Mouse (Mus musculus) heart, embryonic 14.5 days (tissue): ENCODE measurements around the gene Rsrp1. TPM values are rescaled to one million over a fixed set of nuclear protein-coding genes. Genes with fewer than 3 reads are reported as not detected.
"Not testable (repeated sequence)": the region's sequence is repeated elsewhere in the genome, so short reads cannot be mapped to it uniquely, and the experiment has no call there.

Experiments
- ATAC-seq: fragments of 200-750 bp; cut with Nextera tagmentation; 2 replicates; pipeline ENCODE4 v1.8.0; 2017; ENCODE audit warnings: low read depth, moderate TSS enrichment; ENCODE audit not compliant: insufficient number of reproducible peaks, insufficient read depth, low FRiP score
- H3K27ac ChIP-seq, 2 experiments: fragments of 200-500 bp in 1 of 2; fragments of 300-500 bp in 1 of 2; sonication (generic) in 1 of 2; replicated peaks in 1 of 2; 2 replicates each; pipeline ENCODE4 v1.5.1; 2012 to 2014; ENCODE audit warnings: low read depth in 2 of 2, low read length in 2 of 2, control low read depth in 1 of 2, mild to moderate bottlenecking in 1 of 2, mixed read lengths in 1 of 2; ENCODE audit not compliant: control insufficient read depth in 1 of 2, insufficient read depth in 1 of 2
- H3K27me3 ChIP-seq: fragments of 300-500 bp; sonication (generic); 2 replicates; pipeline ENCODE4 v1.6.1; 2014; ENCODE audit warnings: mild to moderate bottlenecking, low read length, control low read depth; ENCODE audit not compliant: control insufficient read depth, insufficient read depth
- H3K36me3 ChIP-seq: fragments of 300-500 bp; sonication (generic); 2 replicates; pipeline ENCODE4 v1.6.1; 2014; ENCODE audit warnings: mild to moderate bottlenecking, control low read depth, low read length, mixed read lengths; ENCODE audit not compliant: control insufficient read depth, insufficient read depth
- H3K4me1 ChIP-seq, 2 experiments: fragments of 200-500 bp in 1 of 2; fragments of 300-500 bp in 1 of 2; sonication (generic) in 1 of 2; 2 replicates each; pipeline ENCODE4 v1.6.1; 2012 to 2014; ENCODE audit warnings: low read length in 2 of 2, control low read depth in 1 of 2, mixed read lengths in 1 of 2; ENCODE audit not compliant: control insufficient read depth in 2 of 2, insufficient read depth in 2 of 2
- H3K4me2 ChIP-seq: fragments of 300-500 bp; sonication (generic); 2 replicates; pipeline ENCODE4 v1.6.1; 2014; ENCODE audit warnings: mild to moderate bottlenecking, low read length
- H3K4me3 ChIP-seq, 2 experiments: fragments of 200-500 bp in 1 of 2; fragments of 300-500 bp in 1 of 2; sonication (generic) in 1 of 2; 2 replicates each; pipeline ENCODE4 v1.5.1; 2012 to 2014; ENCODE audit warnings: low read length in 2 of 2, mild to moderate bottlenecking in 2 of 2, control low read depth in 1 of 2, low read depth in 1 of 2, moderate library complexity in 1 of 2; ENCODE audit not compliant: control insufficient read depth in 1 of 2, insufficient read depth in 1 of 2
- H3K9ac ChIP-seq: fragments of 300-500 bp; sonication (generic); 2 replicates; pipeline ENCODE4 v1.6.1; 2014; ENCODE audit warnings: mild to moderate bottlenecking, low read length
- H3K9me3 ChIP-seq: fragments of 300-500 bp; sonication (generic); 2 replicates; pipeline ENCODE4 v1.6.1; 2016; ENCODE audit warnings: low read length, control low read depth; ENCODE audit not compliant: control insufficient read depth
- WGBS: fragments of 180-500 bp; shearing (Covaris S2); extraction: QIAGEN DNeasy Blood & Tissue Kit; methylation state at CpG from one replicate; pipeline ENCODE4 v1.1.7; 2014; 5-methylcytosine and 5-hydroxymethylcytosine counted together
- polyA plus RNA-seq: library from polyadenylated mRNA; unstranded; fragments of >200 nt; fragmentation: Nextera tagmentation; extraction: Ambion mirVana; gene quantifications from 2 replicates; pipeline ENCODE4 v1.2.1, GENCODE M21; 2014

Rsrp1 gene
- polyA plus RNA-seq, 1 experiment from 2014 or later: 341 TPM

DNA sequence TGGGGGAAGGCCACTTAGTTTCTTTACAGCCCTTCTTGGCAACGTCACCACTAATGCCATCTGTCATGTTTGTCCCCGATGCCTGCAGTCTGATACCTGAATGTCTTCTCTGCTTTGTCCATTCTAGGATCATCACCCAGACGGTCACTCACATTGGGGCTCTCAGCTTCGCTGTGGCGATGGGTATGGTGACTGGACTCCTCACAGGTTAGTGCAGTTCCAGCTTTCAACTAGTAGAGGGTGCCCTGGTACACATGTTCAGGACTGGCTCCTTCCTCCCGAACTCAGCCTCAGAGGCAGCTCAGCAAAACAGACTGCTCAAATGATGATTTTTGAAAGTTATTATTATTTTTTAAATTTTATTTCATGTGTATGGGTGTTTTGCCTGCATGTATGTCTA lies 31.3 kb upstream of the Rsrp1 start:
- Histone ChIP-seq H3K27ac (no peak overlapping the region), H3K4me3 (no peak overlapping the region), H3K9me3 (0 out of 2 replicates have a peak, but pooled peaks cover 5% of the 10 kb centered on the region), H3K9ac (no peak overlapping the region), H3K27me3 (no peaks in the 10 kb centered on the region), H3K4me2 (no peak overlapping the region), H3K4me1 (no peaks in the 10 kb centered on the region), H3K36me3 (peaks cover 16% of the 10 kb centered on the region)
- 68% methylated on average over 6 of the region's 6 CpGs for WGBS
- no peak for ATAC-seq

DNA sequence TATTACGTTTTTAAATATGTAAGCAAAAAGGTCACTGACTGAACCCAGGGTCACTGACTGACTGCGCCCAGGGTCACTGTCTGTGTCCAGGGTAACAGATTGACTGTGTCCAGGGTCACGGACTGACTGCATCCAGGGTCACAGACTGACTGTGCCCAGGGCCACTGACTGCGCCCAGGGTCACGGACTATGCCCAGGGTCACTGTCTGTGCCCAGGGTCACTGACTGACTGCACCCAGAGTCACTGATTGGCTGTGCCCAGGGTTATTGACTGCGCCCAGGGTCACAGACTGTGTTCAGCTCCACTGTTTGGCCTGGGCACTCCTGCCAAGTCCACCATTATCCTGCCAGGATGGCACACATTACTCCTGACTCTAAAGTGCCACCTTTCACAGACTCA lies 26.1 kb upstream of the Rsrp1 start:
- no peaks in the 10 kb centered on the region for H3K4me1 ChIP-seq
- H3K9ac ChIP-seq: no peak overlapping the region
- no peak overlapping the region for H3K4me3 ChIP-seq
- H3K27me3 ChIP-seq: no peaks in the 10 kb centered on the region
- no peak overlapping the region for H3K27ac ChIP-seq
- WGBS: 98% methylated on average over 6 of the region's 6 CpGs
- ATAC-seq: no peak
- H3K9me3 ChIP-seq: no peaks in the 10 kb centered on the region
- H3K4me2 ChIP-seq: no peak overlapping the region
- peaks cover 65% of the 10 kb centered on the region for H3K36me3 ChIP-seq

DNA sequence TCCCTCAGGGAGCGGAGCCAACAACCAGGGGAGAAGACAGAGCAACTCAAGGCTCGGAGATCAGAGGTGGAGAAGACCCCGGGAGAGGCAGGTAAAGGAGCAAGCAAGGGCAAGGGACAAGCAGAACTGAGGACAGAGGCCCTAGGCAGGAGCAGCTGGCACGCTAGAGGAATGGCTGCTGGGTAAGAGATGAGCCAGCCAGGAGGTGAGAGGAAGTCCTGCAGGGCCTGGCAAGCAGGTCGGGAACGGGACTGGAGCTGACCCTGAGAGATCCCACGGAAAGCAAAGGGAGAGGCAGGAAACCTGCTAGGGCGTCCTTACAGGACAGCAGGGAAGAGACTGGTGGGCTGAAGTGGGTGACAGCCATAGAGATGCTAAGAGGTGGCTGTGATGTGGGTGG lies 22.3 kb upstream of the Rsrp1 start:
- no peak overlapping the region for H3K4me3 ChIP-seq
- H3K9ac ChIP-seq: no peak overlapping the region
- no peaks in the 10 kb centered on the region for H3K9me3 ChIP-seq
- 86% methylated on average over 8 of the region's 8 CpGs for WGBS
- no peaks in the 10 kb centered on the region for H3K4me1 ChIP-seq
- no peaks in the 10 kb centered on the region for H3K27me3 ChIP-seq
- ATAC-seq: no peak
- H3K36me3 ChIP-seq: peaks cover 98% of the 10 kb centered on the region
- H3K4me2 ChIP-seq: no peak overlapping the region
- H3K27ac ChIP-seq: no peak overlapping the region

DNA sequence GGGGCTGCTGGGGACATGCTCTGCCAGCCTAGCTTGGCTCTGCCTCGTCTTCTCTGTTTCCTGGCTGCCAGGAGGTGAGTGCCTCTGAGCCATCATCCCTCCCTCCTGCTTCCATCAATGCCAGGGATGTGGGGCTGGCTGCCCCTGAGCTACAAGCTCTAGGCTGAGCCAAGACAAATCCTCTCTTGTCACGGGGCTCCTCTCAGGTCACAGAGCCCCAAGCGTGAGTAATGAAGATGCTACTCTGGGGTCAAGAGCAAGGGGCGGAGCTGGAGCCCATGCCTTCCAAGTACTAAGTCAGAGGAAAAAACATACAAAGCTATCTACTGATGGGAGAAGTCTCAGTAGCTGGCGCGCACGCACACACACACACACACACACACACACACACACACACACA lies 20.3 kb upstream of the Rsrp1 start:
- Histone ChIP-seq H3K27ac (no peak overlapping the region), H3K4me2 (no peak overlapping the region), H3K4me1 (no peaks in the 10 kb centered on the region), H3K36me3 (peaks cover 99% of the 10 kb centered on the region), H3K9ac (no peak overlapping the region), H3K9me3 (no peaks in the 10 kb centered on the region), H3K27me3 (no peaks in the 10 kb centered on the region), H3K4me3 (no peak overlapping the region)
- no peak for ATAC-seq
- WGBS: 89% methylated on average over 7 of the region's 7 CpGs

DNA sequence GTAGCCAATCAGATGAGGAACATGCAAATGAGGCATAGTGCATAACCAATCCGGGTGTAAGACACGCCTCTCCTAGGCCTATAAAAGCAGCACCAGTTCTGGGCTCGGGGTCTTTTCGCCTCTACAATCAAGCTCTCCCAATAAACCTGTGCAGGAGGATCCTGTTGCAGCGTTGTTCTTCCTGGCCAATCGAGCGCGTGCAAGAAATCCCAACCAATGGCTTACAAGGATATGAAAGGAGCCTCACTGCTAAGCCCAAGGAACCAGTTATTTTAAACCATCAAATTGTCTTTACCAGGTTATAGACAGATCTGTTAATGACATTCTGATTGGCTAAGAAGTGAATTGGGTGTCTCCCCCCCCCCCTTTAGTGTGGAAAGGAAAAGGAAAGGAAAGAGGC lies 12.0 kb upstream of the Rsrp1 start:
- H3K9me3 ChIP-seq, ATAC-seq, H3K27me3 ChIP-seq, H3K9ac ChIP-seq, H3K4me1 ChIP-seq, H3K27ac ChIP-seq, H3K4me2 ChIP-seq, H3K4me3 ChIP-seq: not testable (repeated sequence)
- WGBS: 100% methylated on average over 6 of the region's 8 CpGs
- H3K36me3 ChIP-seq: peaks cover 50% of the 10 kb centered on the region

DNA sequence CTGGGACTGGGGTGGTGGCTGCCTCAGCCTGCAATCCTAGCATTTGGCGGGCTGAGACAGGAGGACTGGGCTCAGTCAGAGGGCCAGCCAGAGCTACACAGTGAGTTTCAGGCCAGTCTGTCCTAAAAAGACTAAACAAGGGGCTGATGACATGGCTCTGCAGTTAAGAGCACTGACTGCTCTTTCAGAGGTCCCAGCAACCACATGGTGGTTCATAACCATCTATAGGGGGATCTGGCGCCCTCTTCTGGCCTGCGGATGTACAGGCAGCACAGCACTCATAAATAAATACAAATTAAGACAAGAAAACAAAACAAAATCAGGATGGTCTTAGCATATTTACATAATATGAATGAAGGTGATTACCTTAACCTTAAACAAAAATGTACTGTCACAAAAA lies 10.0 kb upstream of the Rsrp1 start:
- no peak overlapping the region for H3K27ac ChIP-seq
- H3K4me2 ChIP-seq: peak overlapping the region; percentile 72
- H3K9me3 ChIP-seq: no peaks in the 10 kb centered on the region
- peak overlapping the region in 1 of 2 experiments; percentile 78; a peak in 1 of 4 replicates for H3K4me3 ChIP-seq
- no peak overlapping the region for H3K9ac ChIP-seq
- peaks cover 4 to 6% of the 10 kb centered on the region in 2 experiments; a peak in 3 of 4 replicates for H3K4me1 ChIP-seq
- peaks cover 30% of the 10 kb centered on the region for H3K36me3 ChIP-seq
- 38% methylated on average over 3 of the region's 3 CpGs for WGBS
- no peak for ATAC-seq
- no peaks in the 10 kb centered on the region for H3K27me3 ChIP-seq

DNA sequence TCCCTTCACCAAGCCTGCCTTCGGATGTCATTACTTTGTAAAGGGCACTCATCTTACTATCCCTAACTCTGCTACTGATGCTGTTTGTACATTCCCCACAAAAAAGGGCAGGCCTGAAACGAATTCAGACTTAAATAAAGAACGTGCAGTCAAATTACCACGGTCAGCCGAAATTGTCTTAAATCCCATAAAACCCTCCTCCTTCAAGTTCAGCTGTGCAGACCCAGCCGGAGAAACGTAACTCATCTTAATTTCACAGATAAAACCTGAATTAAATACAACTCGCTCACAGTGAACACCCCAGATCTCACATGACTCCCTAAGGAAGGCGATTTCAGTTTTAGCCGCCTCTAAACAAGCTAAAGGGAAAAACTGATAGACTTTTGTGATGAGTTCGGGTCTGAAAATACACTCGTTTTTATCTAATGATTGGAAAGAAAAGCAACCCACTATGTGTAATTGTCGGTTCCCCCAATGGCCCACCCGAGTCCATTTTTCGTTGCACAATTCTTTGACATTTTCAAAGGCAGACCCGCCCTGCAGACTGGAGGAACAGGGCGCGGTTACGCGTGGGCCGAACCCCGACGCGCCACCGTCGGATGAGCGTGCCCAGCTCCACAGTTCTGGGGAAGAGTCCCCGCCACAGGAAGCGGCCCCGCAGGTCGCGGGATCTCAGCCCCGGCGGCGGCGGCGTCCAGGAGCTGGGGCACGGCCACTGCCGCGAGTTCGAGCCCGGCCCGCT lies 9.1 kb upstream of the Rsrp1 start:
- H3K4me3 ChIP-seq: peak overlapping the region; percentile 58 to 78
- peak overlapping the region; percentile 28 to 88 for H3K27ac ChIP-seq
- peak overlapping the region; percentile 88 for H3K9ac ChIP-seq
- no peaks in the 10 kb centered on the region for H3K9me3 ChIP-seq
- 1% methylated on average over 42 of the region's 43 CpGs for WGBS
- no peaks in the 10 kb centered on the region for H3K27me3 ChIP-seq
- ATAC-seq: peak; percentile 48
- peaks cover 4 to 6% of the 10 kb centered on the region in 2 experiments; a peak in 3 of 4 replicates for H3K4me1 ChIP-seq
- H3K36me3 ChIP-seq: peaks cover 21% of the 10 kb centered on the region
- H3K4me2 ChIP-seq: peak overlapping the region; percentile 72

DNA sequence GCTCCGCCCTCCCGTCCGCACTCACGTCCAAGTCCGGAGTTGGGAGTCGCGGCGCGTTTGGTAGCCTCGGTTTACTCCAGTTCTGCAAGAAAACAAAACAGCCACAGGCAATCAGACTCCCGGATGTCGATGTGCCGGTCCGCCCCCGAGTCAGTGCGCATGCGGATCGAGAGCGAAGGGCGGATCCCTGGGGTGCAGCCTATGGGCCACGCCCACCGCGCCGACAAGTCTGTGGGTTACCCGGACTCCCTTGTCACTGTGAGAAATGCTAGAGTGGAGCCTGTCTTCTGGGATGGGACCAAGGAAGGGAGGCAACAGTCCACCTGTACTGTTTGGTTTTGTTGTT lies 8.6 kb upstream of the Rsrp1 start, which contains the start of gene Tmem50a:
Gene Tmem50a, minus strand, starts transcription at position 161 of the 346 bp plus-strand sequence.
- peaks cover 15% of the 10 kb centered on the region for H3K36me3 ChIP-seq
- peak within 1 kb of the TSS; percentile 72 for H3K4me2 ChIP-seq
- H3K27ac ChIP-seq: peak within 1 kb of the TSS; percentile 28 to 88
- 0% methylated on average over 25 of the region's 25 CpGs for WGBS
- peak within 1 kb of the TSS; percentile 88 for H3K9ac ChIP-seq
- peaks cover 4 to 6% of the 10 kb centered on the region in 2 experiments; a peak in 3 of 4 replicates for H3K4me1 ChIP-seq
- ATAC-seq: peak; percentile 86
- no peaks in the 10 kb centered on the region for H3K27me3 ChIP-seq
- H3K9me3 ChIP-seq: no peaks in the 10 kb centered on the region
- peak within 1 kb of the TSS; percentile 58 to 78 for H3K4me3 ChIP-seq
